Mouse (Mus musculus): ENCODE results near the gene Tnnt3. TPM values are rescaled to one million over a fixed set of nuclear protein-coding genes. Genes with fewer than 3 reads are reported as not detected.

Tnnt3 gene
- polyA plus RNA-seq, 1 experiment: not detected

GRCm38 (mm10) chr7:142552591-142553416 lies 54.2 kb downstream of the Tnnt3 start:
- H3K27me3 ChIP-seq (ENCODE audit: control insufficient read depth): no peaks in the 10 kb centered on the region
- TF ChIP-seq GATA1 (IDR thresholded peaks at IDR 0.05; ENCODE audit: low read length): no peak
- TF ChIP-seq TAL1 (IDR thresholded peaks at IDR 0.05; ENCODE audit: low read length): no peak
- no peaks in the 10 kb centered on the region for H3K9me3 ChIP-seq (ENCODE audit: control insufficient read depth, low read length)
- H3K4me3 ChIP-seq (replicated peaks): no peak overlapping the region
- H3K4me1 ChIP-seq (ENCODE audit: control insufficient read depth): peaks cover 16% of the 10 kb centered on the region
- no peaks in the 10 kb centered on the region for H3K36me3 ChIP-seq (ENCODE audit: control insufficient read depth)

- no peaks in the 10 kb centered on the region for H3K27me3 ChIP-seq (ENCODE audit: control insufficient read depth)
- TF ChIP-seq GATA1 (IDR thresholded peaks at IDR 0.05; ENCODE audit: low read length): no peak
- TF ChIP-seq TAL1 (IDR thresholded peaks at IDR 0.05; ENCODE audit: low read length): no peak
- H3K36me3 ChIP-seq (ENCODE audit: control insufficient read depth): no peaks in the 10 kb centered on the region
- no peaks in the 10 kb centered on the region for H3K9me3 ChIP-seq (ENCODE audit: control insufficient read depth, low read length)
- H3K4me3 ChIP-seq (replicated peaks): no peak overlapping the region
- peaks cover 17% of the 10 kb centered on the region for H3K4me1 ChIP-seq (ENCODE audit: control insufficient read depth)
These were observed 55.0 kb downstream of the Tnnt3 start for GRCm38 (mm10) chr7:142553417-142554335.

GRCm38 (mm10) chr7:142554625-142555024 lies 56.0 kb downstream of the Tnnt3 start:
- H3K4me3 ChIP-seq (replicated peaks): no peak overlapping the region
- H3K36me3 ChIP-seq (ENCODE audit: control insufficient read depth): no peaks in the 10 kb centered on the region
- TF ChIP-seq TAL1 (IDR thresholded peaks at IDR 0.05; ENCODE audit: low read length) (no peak), GATA1 (IDR thresholded peaks at IDR 0.05; ENCODE audit: low read length) (no peak)
- peaks cover 17% of the 10 kb centered on the region for H3K4me1 ChIP-seq (ENCODE audit: control insufficient read depth)
- no peaks in the 10 kb centered on the region for H3K27me3 ChIP-seq (ENCODE audit: control insufficient read depth)
- H3K9me3 ChIP-seq (ENCODE audit: control insufficient read depth, low read length): no peaks in the 10 kb centered on the region

- H3K4me3 ChIP-seq (replicated peaks): no peak overlapping the region
- no peaks in the 10 kb centered on the region for H3K27me3 ChIP-seq (ENCODE audit: control insufficient read depth)
- H3K4me1 ChIP-seq (ENCODE audit: control insufficient read depth): peaks cover 17% of the 10 kb centered on the region
- no peaks in the 10 kb centered on the region for H3K9me3 ChIP-seq (ENCODE audit: control insufficient read depth, low read length)
- no peak for TF ChIP-seq TAL1 (IDR thresholded peaks at IDR 0.05; ENCODE audit: low read length)
- no peak for TF ChIP-seq GATA1 (IDR thresholded peaks at IDR 0.05; ENCODE audit: low read length)
- H3K36me3 ChIP-seq (ENCODE audit: control insufficient read depth): no peaks in the 10 kb centered on the region
These were observed 56.9 kb downstream of the Tnnt3 start for GRCm38 (mm10) chr7:142555366-142556088.

- TF ChIP-seq GATA1 (IDR thresholded peaks at IDR 0.05; ENCODE audit: low read length): no peak
- no peak for TF ChIP-seq TAL1 (IDR thresholded peaks at IDR 0.05; ENCODE audit: low read length)
- Histone ChIP-seq H3K4me3 (replicated peaks) (no peak overlapping the region), H3K9me3 (ENCODE audit: control insufficient read depth, low read length) (no peaks in the 10 kb centered on the region), H3K4me1 (ENCODE audit: control insufficient read depth) (peaks cover 20% of the 10 kb centered on the region), H3K27me3 (ENCODE audit: control insufficient read depth) (no peaks in the 10 kb centered on the region), H3K36me3 (ENCODE audit: control insufficient read depth) (no peaks in the 10 kb centered on the region)
These were observed 57.4 kb downstream of the Tnnt3 start for GRCm38 (mm10) chr7:142556089-142556476.

- TF ChIP-seq TAL1 (IDR thresholded peaks at IDR 0.05; ENCODE audit: low read length): no peak
- TF ChIP-seq GATA1 (IDR thresholded peaks at IDR 0.05; ENCODE audit: low read length): no peak
- Histone ChIP-seq H3K36me3 (ENCODE audit: control insufficient read depth) (no peaks in the 10 kb centered on the region), H3K9me3 (ENCODE audit: control insufficient read depth, low read length) (no peaks in the 10 kb centered on the region)
These were observed 59.1 kb downstream of the Tnnt3 start for GRCm38 (mm10) chr7:142557696-142558095.

GRCm38 (mm10) chr7:142558511-142559146 lies 60.0 kb downstream of the Tnnt3 start:
- Histone ChIP-seq H3K27me3 (ENCODE audit: control insufficient read depth) (no peaks in the 10 kb centered on the region), H3K4me1 (ENCODE audit: control insufficient read depth) (peaks cover 13% of the 10 kb centered on the region), H3K36me3 (ENCODE audit: control insufficient read depth) (no peaks in the 10 kb centered on the region), H3K4me3 (replicated peaks) (no peak overlapping the region), H3K9me3 (ENCODE audit: control insufficient read depth, low read length) (no peaks in the 10 kb centered on the region)
- TF ChIP-seq GATA1 (IDR thresholded peaks at IDR 0.05; ENCODE audit: low read length): no peak

More at GRCm38 (mm10) chr7:142557696-142558095, 59.1 kb downstream of the Tnnt3 start:
- Histone ChIP-seq H3K27me3 (ENCODE audit: control insufficient read depth) (no peaks in the 10 kb centered on the region), H3K4me1 (ENCODE audit: control insufficient read depth) (peaks cover 19% of the 10 kb centered on the region), H3K4me3 (replicated peaks) (no peak overlapping the region)

GRCm38 (mm10) chr7:142559651-142560175 lies 61.1 kb downstream of the Tnnt3 start:
- TF ChIP-seq GATA1 (IDR thresholded peaks at IDR 0.05; ENCODE audit: low read length): no peak
- no peak for TF ChIP-seq TAL1 (IDR thresholded peaks at IDR 0.05; ENCODE audit: low read length)
- Histone ChIP-seq H3K36me3 (ENCODE audit: control insufficient read depth) (no peaks in the 10 kb centered on the region), H3K4me3 (replicated peaks) (no peak overlapping the region), H3K4me1 (ENCODE audit: control insufficient read depth) (peaks cover 8% of the 10 kb centered on the region), H3K27me3 (ENCODE audit: control insufficient read depth) (no peaks in the 10 kb centered on the region), H3K9me3 (ENCODE audit: control insufficient read depth, low read length) (no peaks in the 10 kb centered on the region)

Data from erythroblast, embryonic 14.5 days (primary cell).